Mouse (Mus musculus): Measurements from ENCODE around the gene Zfp451.
A peak's percentile ranks its signal among the peaks of the same experiment; 100 is the strongest.
"Not testable (repeated sequence)": the region's sequence is repeated elsewhere in the genome, so short reads cannot be mapped to it uniquely, and the experiment has no call there.

Gene Zfp451

GRCm38 (mm10) chr1:33813868-33814794 is at the start of gene Zfp451:
TSS of gene Zfp451 (minus strand) at chr1:33814595.
- DNase-seq (ENCODE audit: low read depth, low spot score), result peak; percentile 92

GRCm38 (mm10) chr1:33846807-33847206 is 32.4 kb upstream of the Zfp451 start:
- no peak for DNase-seq (ENCODE audit: low read depth, low spot score)

- DNase-seq (ENCODE audit: low read depth, low spot score), result no peak
Observed at GRCm38 (mm10) chr1:33843823-33844222, 29.4 kb upstream of the Zfp451 start.

- not testable (repeated sequence) for DNase-seq (ENCODE audit: low read depth, low spot score)
Observed at GRCm38 (mm10) chr1:33838952-33839351, 24.6 kb upstream of the Zfp451 start.

GRCm38 (mm10) chr1:33830586-33830985 is 16.2 kb upstream of the Zfp451 start:
- DNase-seq (ENCODE audit: low read depth, low spot score), result no peak

GRCm38 (mm10) chr1:33817931-33818330 is 3.5 kb upstream of the Zfp451 start:
- DNase-seq (ENCODE audit: low read depth, low spot score), result no peak

- no peak for DNase-seq (ENCODE audit: low read depth, low spot score)
Observed at GRCm38 (mm10) chr1:33813495-33813867, 914 bp downstream of the Zfp451 start.

- DNase-seq (ENCODE audit: low read depth, low spot score), result no peak
Observed at GRCm38 (mm10) chr1:33803323-33803722, 11.1 kb downstream of the Zfp451 start.

GRCm38 (mm10) chr1:33799620-33800019 is 14.8 kb downstream of the Zfp451 start:
- DNase-seq (ENCODE audit: low read depth, low spot score), result no peak

- DNase-seq (ENCODE audit: low read depth, low spot score), result no peak
Observed at GRCm38 (mm10) chr1:33788493-33788892, 25.9 kb downstream of the Zfp451 start.

- DNase-seq (ENCODE audit: low read depth, low spot score), result no peak
Observed at GRCm38 (mm10) chr1:33788072-33788471, 26.3 kb downstream of the Zfp451 start.

GRCm38 (mm10) chr1:33784561-33784960 is 29.8 kb downstream of the Zfp451 start:
- no peak for DNase-seq (ENCODE audit: low read depth, low spot score)

- no peak for DNase-seq (ENCODE audit: low read depth, low spot score)
Observed at GRCm38 (mm10) chr1:33776175-33776611, 38.2 kb downstream of the Zfp451 start.

GRCm38 (mm10) chr1:33772106-33772505 is 42.3 kb downstream of the Zfp451 start:
- no peak for DNase-seq (ENCODE audit: low read depth, low spot score)

GRCm38 (mm10) chr1:33771621-33772020 is 42.8 kb downstream of the Zfp451 start:
- no peak for DNase-seq (ENCODE audit: low read depth, low spot score)

- no peak for DNase-seq (ENCODE audit: low read depth, low spot score)
Observed at GRCm38 (mm10) chr1:33768827-33769226, 45.6 kb downstream of the Zfp451 start.

GRCm38 (mm10) chr1:33768091-33768787 is 46.2 kb downstream of the Zfp451 start:
- no peak for DNase-seq (ENCODE audit: low read depth, low spot score)

- no peak for DNase-seq (ENCODE audit: low read depth, low spot score)
Observed at GRCm38 (mm10) chr1:33766520-33767508, 47.6 kb downstream of the Zfp451 start.

GRCm38 (mm10) chr1:33765468-33766080 is 48.8 kb downstream of the Zfp451 start:
- DNase-seq (ENCODE audit: low read depth, low spot score), result no peak

- DNase-seq (ENCODE audit: low read depth, low spot score), result no peak
Observed at GRCm38 (mm10) chr1:33763826-33764225, 50.6 kb downstream of the Zfp451 start.

- no peak for DNase-seq (ENCODE audit: low read depth, low spot score)
Observed at GRCm38 (mm10) chr1:33758488-33758887, 55.9 kb downstream of the Zfp451 start.
